Mouse (Mus musculus) myocyte (in vitro differentiated cells): ENCODE data around the gene Fopnl.

Experiments
- CEBPB ChIP-seq: IDR thresholded peaks from 2 replicates; pipeline ENCODE4 v1.6.1; 2011; ENCODE audit warnings: mild to moderate bottlenecking, moderate library complexity; ENCODE audit not compliant: poor library complexity, insufficient read depth, severe bottlenecking
- E2F4 ChIP-seq: IDR thresholded peaks from one replicate; pipeline ENCODE4 v1.6.1; 2011; ENCODE audit warnings: mild to moderate bottlenecking, control low read depth, moderate library complexity; ENCODE audit not compliant: insufficient read depth
- MAX ChIP-seq: IDR thresholded peaks from one replicate; pipeline ENCODE4 v1.6.1; 2011; ENCODE audit warnings: low read depth, mild to moderate bottlenecking, control low read depth
- MYOD1 ChIP-seq, 3 experiments: IDR thresholded peaks; one replicate each; pipeline ENCODE4 v1.6.1; 2011; ENCODE audit warnings: control low read depth in 2 of 3, low read depth in 2 of 3, mild to moderate bottlenecking in 2 of 3, moderate library complexity in 1 of 3; ENCODE audit not compliant: insufficient read length in 2 of 3, control insufficient read depth in 1 of 3
- POLR2A ChIP-seq: IDR thresholded peaks from one replicate; pipeline ENCODE4 v1.6.1; 2011; ENCODE audit warnings: low read depth, mild to moderate bottlenecking, control low read depth, moderate library complexity; ENCODE audit not compliant: insufficient read length
- POLR2AphosphoS2 ChIP-seq: IDR thresholded peaks from one replicate; pipeline ENCODE4 v1.6.1; 2011; ENCODE audit warnings: low read depth, control low read depth; ENCODE audit not compliant: insufficient read length
- REST ChIP-seq: IDR thresholded peaks from one replicate; pipeline ENCODE4 v1.6.1; 2011; ENCODE audit warnings: mild to moderate bottlenecking, control low read depth, moderate library complexity; ENCODE audit not compliant: insufficient read depth, insufficient read length
- TCF12 ChIP-seq: IDR thresholded peaks from one replicate; pipeline ENCODE4 v1.6.1; 2011; ENCODE audit warnings: mild to moderate bottlenecking, control low read depth; ENCODE audit not compliant: poor library complexity, insufficient read depth, severe bottlenecking
- TCF3 ChIP-seq: IDR thresholded peaks from one replicate; pipeline ENCODE4 v1.6.1; 2011; ENCODE audit warnings: low read depth, control low read depth; ENCODE audit not compliant: insufficient read length
- USF1 ChIP-seq: IDR thresholded peaks from one replicate; pipeline ENCODE4 v1.6.1; 2011; ENCODE audit warnings: low read depth, mild to moderate bottlenecking, control low read depth, moderate library complexity

DNA sequence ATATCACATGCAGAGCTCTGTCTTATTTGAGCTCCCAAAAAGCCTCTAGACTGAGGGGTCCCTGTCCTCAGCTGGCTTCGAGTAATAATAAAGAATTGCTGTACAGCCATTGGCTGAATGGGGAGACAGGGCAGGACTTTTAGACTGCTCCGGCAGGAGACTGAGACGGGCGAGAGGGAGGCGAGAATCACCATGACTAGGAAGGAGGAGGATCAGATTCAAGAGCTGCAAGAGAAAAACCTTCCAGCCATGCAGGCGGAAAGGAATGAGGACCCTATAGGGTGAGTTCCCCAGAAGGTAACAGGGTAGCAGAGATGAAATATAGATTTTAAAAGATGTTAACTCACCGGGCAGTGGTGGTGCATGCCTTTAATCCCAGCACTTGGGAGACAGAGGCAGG lies 4.3 kb downstream of the Fopnl start:
- TF ChIP-seq POLR2A (no peak), E2F4 (no peak), POLR2AphosphoS2 (no peak), CEBPB (no peak), MAX (no peak), TCF3 (no peak), REST (no peak), TCF12 (no peak), USF1 (no peak), MYOD1 (IDR thresholded peaks at IDR 0.05; ENCODE audit: control insufficient read depth in 1 of 3, insufficient read length in 2 of 3, low read depth in 2 of 3) (no peak)
